ENCODE assay signal across 8 mouse cellular contexts in the genomic region with DNA sequence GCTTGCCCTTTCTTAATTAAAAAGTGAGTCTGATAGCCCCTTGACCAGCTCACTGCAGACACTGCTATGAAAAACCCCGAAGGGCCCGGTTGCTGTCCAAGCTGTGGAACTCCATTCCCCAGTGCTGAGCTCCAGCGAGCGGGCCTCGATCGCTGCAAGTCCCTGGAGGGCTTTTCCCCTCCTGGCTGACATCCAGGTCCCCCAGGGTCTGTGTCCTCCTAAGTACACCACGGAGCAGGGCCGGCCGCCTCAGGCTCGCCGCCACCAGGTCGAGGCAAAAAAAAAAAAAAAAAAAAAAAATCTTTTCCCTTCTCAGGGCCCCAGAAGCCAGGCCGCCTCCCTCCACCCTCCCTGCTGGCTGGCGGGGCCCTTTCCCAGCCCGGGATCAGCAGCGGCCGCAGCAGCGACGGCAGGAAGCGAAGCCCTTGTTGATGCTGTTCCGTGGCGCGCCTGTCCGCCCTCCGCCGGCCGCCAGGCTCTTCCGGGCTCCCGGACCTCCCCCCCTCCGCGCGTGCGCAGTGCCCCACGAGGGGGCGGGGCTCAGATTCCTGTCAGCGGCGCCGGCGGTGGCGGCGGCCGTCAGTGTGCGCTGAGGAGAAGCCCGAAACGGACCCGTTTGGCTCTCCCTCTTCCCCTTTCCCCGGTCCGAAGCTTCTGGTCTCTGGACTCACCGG. TPM values are rescaled to one million over a fixed set of nuclear protein-coding genes. Genes with fewer than 3 reads are reported as not detected.
DNase-seq lines count a peak whose midpoint lies in the region; ATAC-seq and TF ChIP-seq lines count a peak whose summit lies in the region.

A gene (plus strand): TSS at position 543 of the 674 bp plus-strand sequence.

- peak within 1 kb of the TSS; percentile 97 for H3K27ac ChIP-seq in heart, embryonic 12.5 days (ENCODE audit: poor library complexity, severe bottlenecking)
- H3K27ac ChIP-seq in kidney, postnatal 0 days, result peak within 1 kb of the TSS; percentile 98
- peak within 1 kb of the TSS; percentile 95 for H3K27ac ChIP-seq in liver, embryonic 11.5 days (ENCODE audit: low read depth, low read length)
- peak within 1 kb of the TSS; percentile 97 for H3K27ac ChIP-seq in stomach, embryonic 14.5 days (ENCODE audit: low read length)

- under 1% methylated on average over 37 of the region's 49 CpGs for WGBS in heart, embryonic 12.5 days
- under 1% methylated on average over 48 of the region's 49 CpGs for WGBS in kidney, postnatal 0 days
- under 1% methylated on average over 39 of the region's 49 CpGs for WGBS in liver, embryonic 11.5 days
- under 1% methylated on average over 46 of the region's 49 CpGs for WGBS in stomach, embryonic 14.5 days

- peak within 1 kb of the TSS; percentile 95 for H3ac ChIP-seq in C2C12 (ENCODE audit: control insufficient read depth, insufficient read length, low read depth)

- H3K9me3 ChIP-seq in erythroblast, embryonic 14.5 days (ENCODE audit: control insufficient read depth, low read length), result no peaks in the 10 kb centered on the region
- no peaks in the 10 kb centered on the region for H3K9me3 ChIP-seq in heart, embryonic 12.5 days (replicated peaks)
- no peaks in the 10 kb centered on the region for H3K9me3 ChIP-seq in kidney, postnatal 0 days (replicated peaks; ENCODE audit: low read length)
- H3K9me3 ChIP-seq in liver, embryonic 11.5 days (ENCODE audit: control insufficient read depth, low read length), result no peaks in the 10 kb centered on the region
- H3K9me3 ChIP-seq in stomach, embryonic 14.5 days (ENCODE audit: control insufficient read depth, low read depth, low read length), result no peaks in the 10 kb centered on the region

- peak; percentile 89 for TF ChIP-seq POLR2A in brain, embryonic 14.5 days (IDR thresholded peaks at IDR 0.05; ENCODE audit: borderline replicate concordance, extremely low read depth, insufficient read depth, insufficient read length, poor library complexity, severe bottlenecking)

- DNase-seq in brain, embryonic 14.5 days (ENCODE audit: low read depth), result peak; percentile 98
- peak; percentile 97 for DNase-seq in kidney, postnatal 0 days (ENCODE audit: low spot score)
- peak; percentile 100 for DNase-seq in liver, embryonic 11.5 days (ENCODE audit: low spot score)
- DNase-seq in naive thymus-derived CD4-positive, alpha-beta T cell, adult 2 months (ENCODE audit: low read depth), result peak; percentile 99

- H3K4me2 ChIP-seq in heart, embryonic 12.5 days, result peak within 1 kb of the TSS; percentile 79
- H3K4me2 ChIP-seq in kidney, postnatal 0 days (ENCODE audit: low read length), result peak within 1 kb of the TSS; percentile 70
- peak within 1 kb of the TSS; percentile 85 for H3K4me2 ChIP-seq in liver, embryonic 11.5 days
- H3K4me2 ChIP-seq in stomach, embryonic 14.5 days (replicated peaks; ENCODE audit: low read depth, low read length), result peak within 1 kb of the TSS; percentile 64

- peaks cover 16% of the 10 kb centered on the region for H3K36me3 ChIP-seq in C2C12 (ENCODE audit: control insufficient read depth, insufficient read depth)
- no peaks in the 10 kb centered on the region for H3K36me3 ChIP-seq in erythroblast, embryonic 14.5 days (ENCODE audit: control insufficient read depth)
- H3K36me3 ChIP-seq in heart, embryonic 12.5 days, result no peaks in the 10 kb centered on the region
- H3K36me3 ChIP-seq in kidney, postnatal 0 days (ENCODE audit: insufficient read depth, low read length), result no peaks in the 10 kb centered on the region
- no peaks in the 10 kb centered on the region for H3K36me3 ChIP-seq in liver, embryonic 11.5 days (ENCODE audit: control insufficient read depth, insufficient read depth, low read length)
- no peaks in the 10 kb centered on the region; the same call in 1 of the 2 replicates for H3K36me3 ChIP-seq in stomach, embryonic 14.5 days (ENCODE audit: control insufficient read depth, insufficient read depth, low read length)

- no peaks in the 10 kb centered on the region for H3K27me3 ChIP-seq in C2C12 (ENCODE audit: control insufficient read depth, insufficient read depth, insufficient read length)
- H3K27me3 ChIP-seq in erythroblast, embryonic 14.5 days (ENCODE audit: control insufficient read depth), result no peaks in the 10 kb centered on the region
- no peaks in the 10 kb centered on the region for H3K27me3 ChIP-seq in heart, embryonic 12.5 days (replicated peaks)
- no peaks in the 10 kb centered on the region for H3K27me3 ChIP-seq in kidney, postnatal 0 days (ENCODE audit: insufficient read depth, low read length)
- H3K27me3 ChIP-seq in liver, embryonic 11.5 days (replicated peaks; ENCODE audit: control insufficient read depth, insufficient read depth, low read length), result no peaks in the 10 kb centered on the region
- H3K27me3 ChIP-seq in stomach, embryonic 14.5 days (ENCODE audit: control insufficient read depth, insufficient read depth, low read length), result no peaks in the 10 kb centered on the region

- peak within 1 kb of the TSS; percentile 99 for H3K9ac ChIP-seq in heart, embryonic 12.5 days
- peak within 1 kb of the TSS; percentile 98 for H3K9ac ChIP-seq in kidney, postnatal 0 days (ENCODE audit: low read depth, low read length)
- peak within 1 kb of the TSS; percentile 91 for H3K9ac ChIP-seq in liver, embryonic 11.5 days (ENCODE audit: low read depth, low read length)
- H3K9ac ChIP-seq in stomach, embryonic 14.5 days (replicated peaks; ENCODE audit: low read depth, low read length), result peak within 1 kb of the TSS; percentile 93

- peak; percentile 92 for ATAC-seq in heart, embryonic 12.5 days (ENCODE audit: insufficient number of reproducible peaks, low FRiP score)
- ATAC-seq in kidney, postnatal 0 days (replicated peaks; ENCODE audit: low FRiP score, low read depth), result peak; percentile 95
- ATAC-seq in liver, embryonic 11.5 days (replicated peaks; ENCODE audit: low FRiP score), result peak; percentile 94
- peak; percentile 96 for ATAC-seq in stomach, embryonic 14.5 days (ENCODE audit: insufficient number of reproducible peaks, insufficient read depth, low FRiP score, low read depth)

- H3K4me1 ChIP-seq in erythroblast, embryonic 14.5 days (ENCODE audit: control insufficient read depth), result peaks cover 26% of the 10 kb centered on the region
- H3K4me1 ChIP-seq in heart, embryonic 12.5 days (replicated peaks), result peaks cover 23% of the 10 kb centered on the region
- peaks cover 4% of the 10 kb centered on the region for H3K4me1 ChIP-seq in kidney, postnatal 0 days (replicated peaks; ENCODE audit: insufficient read depth, low read length)
- peaks cover 8% of the 10 kb centered on the region; the same call in 1 of the 2 replicates for H3K4me1 ChIP-seq in liver, embryonic 11.5 days (replicated peaks; ENCODE audit: control insufficient read depth, insufficient read depth, low read length)
- H3K4me1 ChIP-seq in stomach, embryonic 14.5 days (ENCODE audit: control insufficient read depth, insufficient read depth, low read length), result peaks cover 6% of the 10 kb centered on the region; the same call in 1 of the 2 replicates

- H3K79me2 ChIP-seq in C2C12 (ENCODE audit: control insufficient read depth, insufficient read depth), result peaks cover 59% of the 10 kb centered on the region

- no peak for TF ChIP-seq CTCF in C2C12 (IDR thresholded peaks at IDR 0.05; ENCODE audit: control insufficient read depth, insufficient read depth, insufficient read length)
- TF ChIP-seq CTCF in brain, embryonic 14.5 days (IDR thresholded peaks at IDR 0.05; ENCODE audit: borderline replicate concordance, extremely low read depth, insufficient read depth, insufficient read length), result no peak
- TF ChIP-seq CTCF in kidney, postnatal 0 days (IDR thresholded peaks at IDR 0.05; ENCODE audit: low read depth), result peak; percentile 40

- H3K79me3 ChIP-seq in C2C12 (ENCODE audit: low read depth), result peaks cover 47% of the 10 kb centered on the region

- H3K4me3 ChIP-seq in C2C12 (ENCODE audit: insufficient read depth, poor library complexity, severe bottlenecking), result peak within 1 kb of the TSS; percentile 71
- peak within 1 kb of the TSS; percentile 94 for H3K4me3 ChIP-seq in erythroblast, embryonic 14.5 days (replicated peaks)
- peak within 1 kb of the TSS; percentile 97 for H3K4me3 ChIP-seq in heart, embryonic 12.5 days
- peak within 1 kb of the TSS; percentile 100 for H3K4me3 ChIP-seq in kidney, postnatal 0 days (replicated peaks; ENCODE audit: low read depth, low read length)
- H3K4me3 ChIP-seq in liver, embryonic 11.5 days (ENCODE audit: low read depth, low read length), result peak within 1 kb of the TSS; percentile 87
- H3K4me3 ChIP-seq in stomach, embryonic 14.5 days (ENCODE audit: low read depth, low read length), result peak within 1 kb of the TSS; percentile 91

TF ChIP-seq in C2C12, 6 proteins besides CTCF, POLR2A, EP300 and RAD21:
- peak; percentile 58 for TF ChIP-seq MAX (IDR thresholded peaks at IDR 0.05)
- TF ChIP-seq CEBPB (IDR thresholded peaks at IDR 0.05; ENCODE audit: low read depth), result no peak

RNA-seq across cellular contexts. Expression of the gene that starts here (rescaled TPM):
- 13.6 TPM for polyA plus RNA-seq in C2C12 (2012; fragmentation: generic; extraction: Trizol)
- 39.8 and 42.7 TPM in 2 replicates for polyA plus RNA-seq in brain, embryonic 14.5 days (2012; rRNA removed)
- 0.04 TPM in 2 replicates for polyA plus RNA-seq in erythroblast, embryonic 14.5 days (2012)
- polyA plus RNA-seq in heart, embryonic 12.5 days (2016; fragmentation: Nextera tagmentation; extraction: Ambion mirVana), result 13.1 and 15.1 TPM in 2 replicates
- 16.8 and 17.1 TPM in 2 replicates for polyA plus RNA-seq in kidney, postnatal 0 days (2015; fragmentation: Nextera tagmentation; extraction: Ambion mirVana)
- polyA plus RNA-seq in liver, embryonic 11.5 days (2014; fragmentation: Nextera tagmentation; extraction: Ambion mirVana), result 6.2 and 8.2 TPM in 2 replicates
- 19.0 and 20.7 TPM in 2 replicates for polyA plus RNA-seq in stomach, embryonic 14.5 days (2014; fragmentation: Nextera tagmentation; extraction: Ambion mirVana)

Comparison
In these comparisons a context has a peak if more than half of its experiments do, and no peak if none do; other contexts are left out.
1. Peak in every context shown above with its lines: DNase-seq, ATAC-seq, H3K4me3 ChIP-seq and H3K27ac ChIP-seq.